Mouse (Mus musculus): Measurements from ENCODE around the gene Mink1.
"Not testable (repeated sequence)": the region's sequence is repeated elsewhere in the genome, so short reads cannot be mapped to it uniquely, and the experiment has no call there.

The Mink1 gene

GRCm38 (mm10) chr11:70562287-70562994 is at the start of gene Mink1:
Gene Mink1, plus strand, starts transcription at chr11:70562881.
- in situ Hi-C loops (cut with MboI; ENCODE audit: low sequenced_read_pairs), result no loop called here

GRCm38 (mm10) chr11:70513520-70513919 is 49.2 kb upstream of the Mink1 start:
- in situ Hi-C loops (cut with MboI; ENCODE audit: low sequenced_read_pairs), result no loop called here

- in situ Hi-C loops (cut with MboI; ENCODE audit: low sequenced_read_pairs), result no loop called here
Observed at GRCm38 (mm10) chr11:70514288-70514687, 48.4 kb upstream of the Mink1 start, which contains the start of gene Vmo1. Gene Vmo1, minus strand, starts transcription at chr11:70514616.

GRCm38 (mm10) chr11:70516352-70516751 is 46.3 kb upstream of the Mink1 start:
- in situ Hi-C loops (cut with MboI; ENCODE audit: low sequenced_read_pairs), result loop anchor here (5.0 kb wide), 1 partner anchor 91 kb away; no protein-coding TSS in a partner anchor

- in situ Hi-C loops (cut with MboI; ENCODE audit: low sequenced_read_pairs), result loop anchor here (5.0 kb wide), 1 partner anchor 89 kb away; no protein-coding TSS in a partner anchor
Observed at GRCm38 (mm10) chr11:70518436-70518835, 44.2 kb upstream of the Mink1 start.

GRCm38 (mm10) chr11:70518923-70519322 is 43.8 kb upstream of the Mink1 start, which contains the start of gene Gltpd2:
Gene Gltpd2, plus strand, starts transcription at chr11:70519196.
- in situ Hi-C loops (cut with MboI; ENCODE audit: low sequenced_read_pairs), result loop anchor here (5.0 kb wide), 1 partner anchor 88 kb away; no protein-coding TSS in a partner anchor

- in situ Hi-C loops (cut with MboI; ENCODE audit: low sequenced_read_pairs), result loop anchor here (10.0 kb wide), 1 partner anchor 235 kb away; no protein-coding TSS in a partner anchor
Observed at GRCm38 (mm10) chr11:70520178-70520769, 42.4 kb upstream of the Mink1 start.

GRCm38 (mm10) chr11:70523306-70523989 is 39.2 kb upstream of the Mink1 start:
- in situ Hi-C loops (cut with MboI; ENCODE audit: low sequenced_read_pairs), result loop anchor here (10.0 kb wide), 1 partner anchor 231 kb away; no protein-coding TSS in a partner anchor

- in situ Hi-C loops (cut with MboI; ENCODE audit: low sequenced_read_pairs), result loop anchor here (10.0 kb wide), 1 partner anchor 230 kb away; no protein-coding TSS in a partner anchor
Observed at GRCm38 (mm10) chr11:70524782-70525181, 37.9 kb upstream of the Mink1 start.

GRCm38 (mm10) chr11:70525184-70525678 is 37.5 kb upstream of the Mink1 start, which contains the start of gene Psmb6:
Gene Psmb6, plus strand, starts transcription at chr11:70525367.
- in situ Hi-C loops (cut with MboI; ENCODE audit: low sequenced_read_pairs), result loop anchor here (10.0 kb wide), 1 partner anchor 230 kb away; no protein-coding TSS in a partner anchor

- in situ Hi-C loops (cut with MboI; ENCODE audit: low sequenced_read_pairs), result loop anchor here (10.0 kb wide), 1 partner anchor 229 kb away; no protein-coding TSS in a partner anchor
Observed at GRCm38 (mm10) chr11:70525726-70526125, 37.0 kb upstream of the Mink1 start.

GRCm38 (mm10) chr11:70526211-70526610 is 36.5 kb upstream of the Mink1 start:
- in situ Hi-C loops (cut with MboI; ENCODE audit: low sequenced_read_pairs), result loop anchor here (10.0 kb wide), 1 partner anchor 229 kb away; no protein-coding TSS in a partner anchor

- in situ Hi-C loops (cut with MboI; ENCODE audit: low sequenced_read_pairs), result loop anchor here (10.0 kb wide), 1 partner anchor 226 kb away; no protein-coding TSS in a partner anchor
Observed at GRCm38 (mm10) chr11:70528610-70529009, 34.1 kb upstream of the Mink1 start.

- in situ Hi-C loops (cut with MboI; ENCODE audit: low sequenced_read_pairs), result not testable (repeated sequence)
Observed at GRCm38 (mm10) chr11:70531065-70531464, 31.6 kb upstream of the Mink1 start.

- in situ Hi-C loops (cut with MboI; ENCODE audit: low sequenced_read_pairs), result no loop called here
Observed at GRCm38 (mm10) chr11:70532839-70533238, 29.8 kb upstream of the Mink1 start, which contains the start of gene Gm40193. Gene Gm40193, minus strand, starts transcription at chr11:70532939.

GRCm38 (mm10) chr11:70539423-70539822 is 23.3 kb upstream of the Mink1 start:
- in situ Hi-C loops (cut with MboI; ENCODE audit: low sequenced_read_pairs), result no loop called here

- in situ Hi-C loops (cut with MboI; ENCODE audit: low sequenced_read_pairs), result no loop called here
Observed at GRCm38 (mm10) chr11:70539877-70540587, 22.6 kb upstream of the Mink1 start, which contains the start of gene Pld2. Gene Pld2, plus strand, starts transcription at chr11:70540064.

- in situ Hi-C loops (cut with MboI; ENCODE audit: low sequenced_read_pairs), result no loop called here
Observed at GRCm38 (mm10) chr11:70540928-70541327, 21.8 kb upstream of the Mink1 start.

GRCm38 (mm10) chr11:70541415-70541814 is 21.3 kb upstream of the Mink1 start:
- in situ Hi-C loops (cut with MboI; ENCODE audit: low sequenced_read_pairs), result no loop called here

- in situ Hi-C loops (cut with MboI; ENCODE audit: low sequenced_read_pairs), result no loop called here
Observed at GRCm38 (mm10) chr11:70544496-70544895, 18.2 kb upstream of the Mink1 start.

All from CH12F3 (cell line).